Mouse (Mus musculus): ENCODE measurements around the gene Cbl. TPM values are rescaled to one million over a fixed set of nuclear protein-coding genes. Genes with fewer than 3 reads are reported as not detected.
"Not testable (repeated sequence)": the region's sequence is repeated elsewhere in the genome, so short reads cannot be mapped to it uniquely, and the experiment has no call there.

Gene Cbl
- polyA plus RNA-seq, 1 experiment from 2014 or later: 19.7 TPM

DNA sequence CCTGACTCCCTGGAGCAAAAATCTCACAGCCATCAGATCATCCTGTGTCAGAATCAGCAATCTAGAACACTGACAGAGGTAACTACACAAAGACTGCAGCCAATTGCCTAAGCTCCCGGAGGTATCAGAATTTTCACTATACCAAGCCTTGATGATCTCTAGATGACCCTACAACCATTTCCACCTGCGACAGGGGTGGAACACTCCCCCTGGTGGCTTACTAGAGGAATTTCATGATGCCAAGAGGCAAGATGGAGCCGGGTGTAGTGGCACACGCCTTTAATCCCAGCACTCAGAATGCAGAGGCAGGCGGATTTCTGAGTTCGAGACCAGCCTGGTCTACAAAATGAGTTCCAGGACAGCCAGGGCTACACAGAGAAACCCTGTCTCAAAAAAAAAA, 109.5 kb downstream of the Cbl start:
- Histone ChIP-seq H3K4me1 (ENCODE audit: control insufficient read depth, insufficient read depth, low read length) (no peaks in the 10 kb centered on the region), H3K27ac (ENCODE audit: low read depth, low read length) (no peak overlapping the region), H3K9ac (replicated peaks; ENCODE audit: low read depth, low read length) (no peak overlapping the region), H3K9me3 (ENCODE audit: control insufficient read depth, low read length) (no peaks in the 10 kb centered on the region), H3K27me3 (ENCODE audit: control insufficient read depth, insufficient read depth, low read length) (no peaks in the 10 kb centered on the region), H3K4me3 (ENCODE audit: low read depth, low read length) (no peak overlapping the region), H3K4me2 (ENCODE audit: low read depth, low read length) (no peak overlapping the region), H3K36me3 (ENCODE audit: control insufficient read depth, insufficient read depth, low read length) (no peaks in the 10 kb centered on the region)
- 74% methylated on average over 6 of the region's 6 CpGs for WGBS
- no peak for ATAC-seq (ENCODE audit: low read depth)

DNA sequence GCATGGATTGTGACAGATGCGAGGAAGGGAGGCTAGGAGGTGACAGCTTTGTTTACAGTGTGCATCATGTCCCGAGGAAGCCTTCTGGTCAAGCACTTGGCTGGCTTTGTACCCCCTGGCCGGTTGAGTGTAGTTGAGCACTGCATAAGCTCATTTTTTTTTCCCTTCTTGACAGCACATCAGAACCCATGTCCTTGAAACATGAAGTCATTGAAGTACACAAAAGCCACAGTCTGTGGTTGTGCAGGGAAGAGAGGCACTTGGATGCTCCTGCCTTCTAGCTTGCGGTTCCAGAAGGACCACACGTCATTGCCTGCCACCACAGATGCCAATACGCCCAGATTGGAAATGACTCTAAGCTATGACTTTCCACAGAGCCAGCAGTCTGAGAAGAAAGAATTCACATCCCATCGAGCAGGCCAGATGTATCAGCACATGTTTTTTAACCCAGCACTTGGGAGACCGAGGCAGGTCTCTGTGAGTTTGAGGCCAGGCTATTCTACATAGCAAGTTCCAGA, 113.8 kb downstream of the Cbl start:
- WGBS: 85% methylated on average over 8 of the region's 8 CpGs
- Histone ChIP-seq H3K9me3 (ENCODE audit: control insufficient read depth, low read length) (no peaks in the 10 kb centered on the region), H3K27me3 (ENCODE audit: control insufficient read depth, insufficient read depth, low read length) (no peaks in the 10 kb centered on the region), H3K36me3 (ENCODE audit: control insufficient read depth, insufficient read depth, low read length) (no peaks in the 10 kb centered on the region), H3K27ac (ENCODE audit: low read depth, low read length) (no peak overlapping the region), H3K4me1 (ENCODE audit: control insufficient read depth, insufficient read depth, low read length) (no peaks in the 10 kb centered on the region), H3K9ac (replicated peaks; ENCODE audit: low read depth, low read length) (no peak overlapping the region), H3K4me3 (ENCODE audit: low read depth, low read length) (no peak overlapping the region), H3K4me2 (ENCODE audit: low read depth, low read length) (no peak overlapping the region)
- ATAC-seq (ENCODE audit: low read depth): no peak

DNA sequence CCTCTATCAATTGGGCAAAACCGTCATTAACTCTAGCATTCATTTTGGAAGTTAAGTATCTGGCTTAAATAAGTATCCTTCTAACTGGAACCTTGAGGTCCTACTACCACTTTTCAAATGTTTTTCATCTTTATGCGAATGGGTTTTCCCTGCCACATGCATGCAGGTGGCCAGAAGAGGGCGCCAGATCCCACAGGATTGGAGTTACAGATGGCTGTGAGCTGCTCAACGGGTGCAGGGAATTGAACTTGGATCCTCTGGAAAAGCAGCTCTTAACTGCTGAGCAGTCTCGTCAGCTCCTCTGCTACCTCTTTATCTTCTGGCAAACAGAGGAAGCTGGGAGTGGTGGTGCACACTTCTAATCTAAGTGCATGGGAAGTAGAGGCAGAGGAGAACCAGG, 114.8 kb downstream of the Cbl start:
- Histone ChIP-seq H3K9ac (replicated peaks; ENCODE audit: low read depth, low read length) (no peak overlapping the region), H3K4me1 (ENCODE audit: control insufficient read depth, insufficient read depth, low read length) (no peaks in the 10 kb centered on the region), H3K27ac (ENCODE audit: low read depth, low read length) (no peak overlapping the region), H3K9me3 (ENCODE audit: control insufficient read depth, low read length) (no peaks in the 10 kb centered on the region), H3K4me3 (ENCODE audit: low read depth, low read length) (no peak overlapping the region), H3K36me3 (ENCODE audit: control insufficient read depth, insufficient read depth, low read length) (no peaks in the 10 kb centered on the region), H3K4me2 (ENCODE audit: low read depth, low read length) (no peak overlapping the region), H3K27me3 (ENCODE audit: control insufficient read depth, insufficient read depth, low read length) (no peaks in the 10 kb centered on the region)
- no peak for ATAC-seq (ENCODE audit: low read depth)
- 47% methylated on average over 5 of the region's 5 CpGs for WGBS

DNA sequence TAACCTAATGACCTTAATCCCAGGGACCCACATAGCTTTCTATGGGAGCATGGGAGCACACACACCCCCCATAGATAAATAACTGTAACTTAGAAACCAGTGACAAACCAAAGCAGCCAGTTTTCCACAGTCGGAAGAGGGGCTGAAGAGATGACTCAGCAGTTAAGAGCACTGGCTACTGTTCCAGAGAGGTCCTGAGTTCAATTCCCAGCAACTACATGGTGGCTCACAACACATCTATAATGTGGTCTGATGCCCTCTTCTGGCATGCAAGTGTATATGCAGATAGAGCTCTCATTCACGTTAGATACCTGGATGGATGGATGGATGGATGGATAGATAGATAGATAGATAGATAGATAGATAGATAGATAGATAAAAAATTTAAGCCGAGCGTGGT, 117.7 kb downstream of the Cbl start:
- no peaks in the 10 kb centered on the region for H3K4me1 ChIP-seq (ENCODE audit: control insufficient read depth, insufficient read depth, low read length)
- no peak overlapping the region for H3K27ac ChIP-seq (ENCODE audit: low read depth, low read length)
- ATAC-seq (ENCODE audit: low read depth): no peak
- H3K9ac ChIP-seq (replicated peaks; ENCODE audit: low read depth, low read length): no peak overlapping the region
- WGBS: 94% methylated on average over 4 of the region's 4 CpGs
- no peak overlapping the region for H3K4me3 ChIP-seq (ENCODE audit: low read depth, low read length)
- no peaks in the 10 kb centered on the region for H3K27me3 ChIP-seq (ENCODE audit: control insufficient read depth, insufficient read depth, low read length)
- H3K9me3 ChIP-seq (ENCODE audit: control insufficient read depth, low read length): no peaks in the 10 kb centered on the region
- no peak overlapping the region for H3K4me2 ChIP-seq (ENCODE audit: low read depth, low read length)
- H3K36me3 ChIP-seq (ENCODE audit: control insufficient read depth, insufficient read depth, low read length): no peaks in the 10 kb centered on the region

DNA sequence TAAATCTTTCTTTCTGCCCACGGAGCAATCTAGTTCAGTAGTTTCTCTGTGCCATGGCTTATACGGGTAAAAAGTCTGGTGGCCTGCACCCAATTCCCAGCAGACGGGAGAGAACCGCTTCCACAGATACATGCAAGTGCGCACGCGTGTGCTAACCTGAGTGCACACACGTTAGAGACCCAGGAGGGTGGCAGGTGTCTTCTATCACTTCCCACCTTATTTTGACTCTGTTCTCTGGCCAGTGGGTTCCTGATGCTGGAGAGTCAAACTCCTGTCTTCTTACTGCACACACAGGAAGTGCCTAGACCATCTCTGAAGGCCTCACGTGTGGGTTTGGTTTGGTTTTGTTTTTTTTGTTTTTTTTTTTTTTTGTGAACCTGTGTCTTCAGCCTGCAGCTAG, 118.2 kb downstream of the Cbl start:
- no peak for ATAC-seq (ENCODE audit: low read depth)
- Histone ChIP-seq H3K4me2 (ENCODE audit: low read depth, low read length) (no peak overlapping the region), H3K27ac (ENCODE audit: low read depth, low read length) (no peak overlapping the region), H3K4me1 (ENCODE audit: control insufficient read depth, insufficient read depth, low read length) (peaks cover under 1% of the 10 kb centered on the region; the same call in 1 of the 2 replicates), H3K9ac (replicated peaks; ENCODE audit: low read depth, low read length) (no peak overlapping the region), H3K36me3 (ENCODE audit: control insufficient read depth, insufficient read depth, low read length) (no peaks in the 10 kb centered on the region), H3K9me3 (ENCODE audit: control insufficient read depth, low read length) (no peaks in the 10 kb centered on the region), H3K27me3 (ENCODE audit: control insufficient read depth, insufficient read depth, low read length) (no peaks in the 10 kb centered on the region), H3K4me3 (ENCODE audit: low read depth, low read length) (no peak overlapping the region)
- WGBS: 91% methylated on average over 9 of the region's 9 CpGs

DNA sequence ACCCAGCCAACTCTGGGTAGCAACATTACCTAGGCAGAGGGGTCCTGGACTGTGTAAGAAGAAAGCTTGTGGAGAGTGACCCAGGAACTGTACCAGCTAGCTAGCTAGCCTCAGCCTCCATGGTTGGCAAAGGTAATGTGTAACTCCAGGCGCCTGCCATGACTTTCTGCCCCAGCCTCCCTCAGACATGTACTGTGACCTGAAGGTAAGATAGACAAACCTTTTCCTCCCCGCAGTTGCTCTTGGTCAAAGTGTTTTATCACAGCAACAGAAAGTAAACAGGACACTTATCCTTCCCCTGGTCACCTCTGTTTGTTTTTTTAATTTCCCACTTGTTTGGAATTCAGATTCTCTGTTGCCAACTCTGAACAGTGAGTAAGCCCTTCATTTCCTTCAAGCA, 119.4 kb downstream of the Cbl start:
- WGBS: 88% methylated on average over 2 of the region's 2 CpGs
- H3K9ac ChIP-seq (replicated peaks; ENCODE audit: low read depth, low read length): no peak overlapping the region
- H3K27me3 ChIP-seq (ENCODE audit: control insufficient read depth, insufficient read depth, low read length): no peaks in the 10 kb centered on the region
- no peak for ATAC-seq (ENCODE audit: low read depth)
- peaks cover 12% of the 10 kb centered on the region; the same call in 1 of the 2 replicates for H3K4me1 ChIP-seq (ENCODE audit: control insufficient read depth, insufficient read depth, low read length)
- no peak overlapping the region for H3K27ac ChIP-seq (ENCODE audit: low read depth, low read length)
- H3K4me2 ChIP-seq (ENCODE audit: low read depth, low read length): no peak overlapping the region
- no peaks in the 10 kb centered on the region for H3K36me3 ChIP-seq (ENCODE audit: control insufficient read depth, insufficient read depth, low read length)
- H3K9me3 ChIP-seq (ENCODE audit: control insufficient read depth, low read length): no peaks in the 10 kb centered on the region
- H3K4me3 ChIP-seq (ENCODE audit: low read depth, low read length): no peak overlapping the region

DNA sequence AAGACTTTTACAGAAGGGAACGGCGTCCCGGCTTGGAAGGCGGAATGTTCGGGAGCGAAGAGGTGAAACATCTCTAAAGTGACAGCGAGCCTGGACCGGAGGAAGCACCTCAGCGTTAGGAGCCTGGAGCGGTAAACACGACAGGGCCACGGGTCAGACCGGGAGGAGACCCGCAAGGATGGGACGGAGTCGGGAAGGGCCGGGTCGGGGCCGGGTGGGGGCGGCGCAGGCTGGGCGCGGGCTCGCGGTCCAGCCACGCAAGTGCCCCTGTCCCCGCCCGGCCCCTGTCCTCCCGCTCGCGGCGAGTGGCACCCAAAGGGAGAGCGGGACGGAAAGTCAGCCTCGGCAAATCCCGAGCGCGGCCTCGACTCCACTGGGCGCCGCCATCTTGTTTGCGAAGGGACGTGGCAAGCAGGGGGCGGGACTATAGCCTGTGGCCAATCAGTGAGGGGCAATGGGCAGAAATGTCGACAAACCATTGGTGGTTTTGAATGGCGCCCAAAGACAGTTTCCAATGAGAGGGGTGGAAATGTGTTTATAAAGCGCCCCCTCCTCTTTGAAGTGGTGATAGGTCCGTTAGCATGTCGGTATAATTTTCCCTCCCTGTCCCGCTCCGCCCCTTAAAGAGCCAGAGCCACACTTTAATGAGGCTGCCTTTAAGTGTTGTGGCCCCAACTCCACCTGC, 120.6 kb downstream of the Cbl start, which contains the start of the genes Gm49380 and Rnf26:
Gene Gm49380 (minus strand): TSS at position 396 of the 685 bp plus-strand sequence.
Gene Rnf26 (minus strand): TSS at position 413 of the 685 bp plus-strand sequence.
- H3K9ac ChIP-seq (replicated peaks; ENCODE audit: low read depth, low read length): peak within 1 kb of the TSS; percentile 72
- ATAC-seq (ENCODE audit: low read depth): peak; percentile 96
- no peaks in the 10 kb centered on the region for H3K9me3 ChIP-seq (ENCODE audit: control insufficient read depth, low read length)
- no peaks in the 10 kb centered on the region; the same call in 1 of the 2 replicates for H3K36me3 ChIP-seq (ENCODE audit: control insufficient read depth, insufficient read depth, low read length)
- H3K4me1 ChIP-seq (ENCODE audit: control insufficient read depth, insufficient read depth, low read length): peaks cover 24% of the 10 kb centered on the region
- H3K27me3 ChIP-seq (ENCODE audit: control insufficient read depth, insufficient read depth, low read length): no peaks in the 10 kb centered on the region
- 0 out of 2 replicates have a peak within 1 kb of the TSS, but pooled peaks have one; percentile 16 for H3K27ac ChIP-seq (ENCODE audit: low read depth, low read length)
- under 1% methylated on average over 50 of the region's 51 CpGs for WGBS
- H3K4me2 ChIP-seq (ENCODE audit: low read depth, low read length): peak within 1 kb of the TSS; percentile 41
- peak within 1 kb of the TSS; percentile 71 for H3K4me3 ChIP-seq (ENCODE audit: low read depth, low read length)

DNA sequence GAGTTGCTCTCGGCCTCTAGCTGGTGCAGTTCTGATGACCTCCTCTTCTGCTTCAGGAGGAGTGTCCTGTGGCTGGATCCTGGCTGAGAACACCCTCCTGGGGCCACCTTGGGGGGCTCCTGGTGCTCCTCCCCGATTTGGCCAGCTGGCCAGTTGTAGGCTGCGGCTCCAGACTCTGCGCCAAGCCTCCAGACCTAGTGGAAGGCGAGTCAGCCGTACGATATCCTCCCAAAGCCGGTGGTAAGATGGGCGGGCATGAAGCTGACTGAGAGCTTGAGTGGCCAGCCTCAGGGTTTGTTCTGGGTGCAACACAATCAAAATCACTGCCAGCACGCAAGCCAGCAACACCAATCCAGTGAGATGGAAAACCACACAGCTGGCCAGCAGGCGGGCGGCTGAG, 121.9 kb downstream of the Cbl start:
- H3K4me3 ChIP-seq (ENCODE audit: low read depth, low read length); H3K9ac ChIP-seq (replicated peaks; ENCODE audit: low read depth, low read length); H3K36me3 ChIP-seq (ENCODE audit: control insufficient read depth, insufficient read depth, low read length); H3K27me3 ChIP-seq (ENCODE audit: control insufficient read depth, insufficient read depth, low read length); H3K27ac ChIP-seq (ENCODE audit: low read depth, low read length); H3K4me2 ChIP-seq (ENCODE audit: low read depth, low read length); ATAC-seq (ENCODE audit: low read depth); H3K9me3 ChIP-seq (ENCODE audit: control insufficient read depth, low read length): not testable (repeated sequence)
- peaks cover 36% of the 10 kb centered on the region for H3K4me1 ChIP-seq (ENCODE audit: control insufficient read depth, insufficient read depth, low read length)
- WGBS: 69% methylated on average over 9 of the region's 12 CpGs

DNA sequence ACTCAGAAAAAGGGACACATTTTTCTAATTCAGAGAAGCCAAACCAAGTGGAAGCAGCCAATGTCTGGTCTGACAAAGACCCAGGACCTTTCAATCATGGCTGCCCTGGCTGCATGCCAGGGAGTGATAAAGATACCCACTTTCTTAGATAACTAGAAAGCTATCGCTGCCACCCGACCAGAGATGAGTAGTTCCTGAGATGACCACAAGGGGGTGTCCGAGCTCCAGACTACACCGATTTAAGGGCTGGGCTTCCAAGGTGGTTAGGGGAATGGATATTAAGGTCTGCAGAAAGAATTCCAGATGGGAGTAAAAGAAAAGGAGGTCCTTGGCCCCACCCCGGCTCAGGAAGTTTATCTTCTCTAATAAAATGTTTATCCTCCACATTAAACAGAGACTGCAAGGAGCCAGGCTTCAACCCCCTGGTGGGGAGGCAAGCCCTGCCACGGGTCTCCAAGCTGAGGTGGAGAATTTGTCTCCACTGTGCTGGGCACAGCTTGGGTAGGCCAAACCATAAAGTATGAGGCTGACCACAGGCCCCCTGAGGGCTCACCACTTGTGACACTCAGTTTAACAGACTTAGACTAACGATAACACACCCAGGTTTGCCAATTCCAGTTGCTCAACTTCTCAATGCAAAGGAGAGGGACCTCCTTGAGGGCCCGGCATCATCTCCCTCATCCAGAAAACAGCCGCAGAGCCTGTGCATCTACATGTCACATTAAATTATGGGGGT, 124.3 kb downstream of the Cbl start:
- no peak for ATAC-seq (ENCODE audit: low read depth)
- peak overlapping the region; percentile 14; the same call in 1 of the 2 replicates for H3K4me2 ChIP-seq (ENCODE audit: low read depth, low read length)
- no peak overlapping the region for H3K27ac ChIP-seq (ENCODE audit: low read depth, low read length)
- no peak overlapping the region for H3K4me3 ChIP-seq (ENCODE audit: low read depth, low read length)
- no peaks in the 10 kb centered on the region; the same call in 1 of the 2 replicates for H3K36me3 ChIP-seq (ENCODE audit: control insufficient read depth, insufficient read depth, low read length)
- no peaks in the 10 kb centered on the region for H3K27me3 ChIP-seq (ENCODE audit: control insufficient read depth, insufficient read depth, low read length)
- peaks cover 36% of the 10 kb centered on the region for H3K4me1 ChIP-seq (ENCODE audit: control insufficient read depth, insufficient read depth, low read length)
- 28% methylated on average over 9 of the region's 9 CpGs for WGBS
- H3K9me3 ChIP-seq (ENCODE audit: control insufficient read depth, low read length): no peaks in the 10 kb centered on the region
- H3K9ac ChIP-seq (replicated peaks; ENCODE audit: low read depth, low read length): no peak overlapping the region
